Mouse (Mus musculus): ENCODE measurements at regions not wholly inside any gene's neighbourhood (a gene's known extent, or its start where the extent isn't known, plus 50 kb on each side); places are given as distances from the start of the nearest gene placed in this dataset.

- TF ChIP-seq CTCF (IDR thresholded peaks at IDR 0.05; ENCODE audit: low read depth) = no peak
- no peak for TF ChIP-seq EP300 (optimal IDR thresholded peaks at IDR 0.05)
Observed at GRCm38 (mm10) chr14:62050941-62051340, 241.4 kb upstream of the Rnaseh2b start.

All from stomach, postnatal 0 days (tissue).